Mouse (Mus musculus) cerebellum, adult 2 months (tissue): Measurements from ENCODE around the gene Nrp1.

ENCODE experiments used
- CTCF ChIP-seq: fragments of 200-500 bp; IDR thresholded peaks from 2 replicates; pipeline ENCODE4 v1.5.1; 2011; ENCODE audit warnings: low read depth, mild to moderate bottlenecking, control low read depth, low read length, moderate library complexity, borderline replicate concordance; ENCODE audit not compliant: insufficient read depth
- POLR2A ChIP-seq: fragments of 200-500 bp; IDR thresholded peaks from 2 replicates; pipeline ENCODE4 v1.6.1; 2011; ENCODE audit warnings: low read length, control low read depth, borderline replicate concordance; ENCODE audit not compliant: insufficient read depth

GRCm38 (mm10) chr8:128511021-128511420, 152.6 kb downstream of the Nrp1 start:
- TF ChIP-seq POLR2A (no peak), CTCF (no peak)
